Mouse (Mus musculus) left cerebral cortex, postnatal 25 days (tissue): ENCODE results near the gene Ndufs8. TPM values are rescaled to one million over a fixed set of nuclear protein-coding genes. Genes with fewer than 3 reads are reported as not detected.
A peak's percentile ranks its signal among the peaks of the same experiment; 100 is the strongest.

Source experiments
- DNase-seq, 2 experiments: peaks; one replicate each; pipeline ENCODE4 v3.0.0; 2022; ENCODE audit warnings: low spot score in 2 of 2, mixed read lengths in 1 of 2
- intact Hi-C: fragments of 180-260 bp; cut with DNase I; formaldehyde crosslinking; loops from one replicate; pipeline ENCODE4 v1.15.1; 2025
- total RNA-seq, 2 experiments: library from RNA; stranded (reverse); gene quantifications; 2 replicates each; pipeline ENCODE4 v1.2.3; 2021

Ndufs8 gene
- total RNA-seq, 2 experiments from 2014 or later: 124 to 137 TPM

GRCm38 (mm10) chr19:3935032-3935895 is 22.7 kb upstream of the Ndufs8 start, which contains the start of gene Unc93b1:
Gene Unc93b1 (plus strand): TSS chr19:3935186.
- peak in 1 of 2 experiments; percentile 35 for DNase-seq
- intact Hi-C loops: no loop called here

GRCm38 (mm10) chr19:3931716-3932115 is 19.1 kb upstream of the Ndufs8 start:
- no peak for DNase-seq
- intact Hi-C loops: no loop called here

GRCm38 (mm10) chr19:3930262-3931057 is 17.9 kb upstream of the Ndufs8 start:
- intact Hi-C loops: no loop called here
- no peak for DNase-seq

- DNase-seq: peak; percentile 53 to 64
- intact Hi-C loops: no loop called here
These were observed 16.8 kb upstream of the Ndufs8 start, which contains the start of gene Aldh3b1 for GRCm38 (mm10) chr19:3929211-3929941. Gene Aldh3b1 (minus strand): TSS chr19:3929808.

GRCm38 (mm10) chr19:3928779-3929178 is 16.2 kb upstream of the Ndufs8 start:
- intact Hi-C loops: no loop called here
- no peak for DNase-seq

- intact Hi-C loops: no loop called here
- DNase-seq: no peak
These were observed 15.4 kb upstream of the Ndufs8 start for GRCm38 (mm10) chr19:3927989-3928388.

- intact Hi-C loops: no loop called here
- no peak for DNase-seq
These were observed 14.1 kb upstream of the Ndufs8 start for GRCm38 (mm10) chr19:3926685-3927084.

- intact Hi-C loops: no loop called here
- no peak for DNase-seq
These were observed 13.7 kb upstream of the Ndufs8 start for GRCm38 (mm10) chr19:3926279-3926678.

- no peak for DNase-seq
- intact Hi-C loops: no loop called here
These were observed 13.3 kb upstream of the Ndufs8 start for GRCm38 (mm10) chr19:3925859-3926258.

- DNase-seq: no peak
- intact Hi-C loops: no loop called here
These were observed 12.3 kb upstream of the Ndufs8 start for GRCm38 (mm10) chr19:3924868-3925267.

GRCm38 (mm10) chr19:3924190-3924589 is 11.6 kb upstream of the Ndufs8 start:
- no peak for DNase-seq
- intact Hi-C loops: no loop called here

GRCm38 (mm10) chr19:3923586-3923985 is 11.0 kb upstream of the Ndufs8 start:
- intact Hi-C loops: no loop called here
- DNase-seq: no peak

GRCm38 (mm10) chr19:3922661-3923371 is 10.2 kb upstream of the Ndufs8 start:
- DNase-seq: no peak
- intact Hi-C loops: no loop called here

- intact Hi-C loops: no loop called here
- DNase-seq: no peak
These were observed 7.4 kb upstream of the Ndufs8 start for GRCm38 (mm10) chr19:3919928-3920327.

- intact Hi-C loops: no loop called here
- no peak for DNase-seq
These were observed 4.2 kb upstream of the Ndufs8 start for GRCm38 (mm10) chr19:3916727-3917126.

- intact Hi-C loops: no loop called here
- no peak for DNase-seq
These were observed 2.0 kb upstream of the Ndufs8 start for GRCm38 (mm10) chr19:3914535-3914934.

GRCm38 (mm10) chr19:3913692-3914091 is 1.1 kb upstream of the Ndufs8 start:
- DNase-seq: no peak
- intact Hi-C loops: no loop called here

GRCm38 (mm10) chr19:3910206-3910605 is 2.4 kb downstream of the Ndufs8 start:
- intact Hi-C loops: no loop called here
- DNase-seq: no peak

GRCm38 (mm10) chr19:3907876-3908660 is 4.5 kb downstream of the Ndufs8 start:
- intact Hi-C loops: no loop called here
- DNase-seq: no peak
